13 mouse cellular contexts compared by ENCODE assay signal in the genomic region with DNA sequence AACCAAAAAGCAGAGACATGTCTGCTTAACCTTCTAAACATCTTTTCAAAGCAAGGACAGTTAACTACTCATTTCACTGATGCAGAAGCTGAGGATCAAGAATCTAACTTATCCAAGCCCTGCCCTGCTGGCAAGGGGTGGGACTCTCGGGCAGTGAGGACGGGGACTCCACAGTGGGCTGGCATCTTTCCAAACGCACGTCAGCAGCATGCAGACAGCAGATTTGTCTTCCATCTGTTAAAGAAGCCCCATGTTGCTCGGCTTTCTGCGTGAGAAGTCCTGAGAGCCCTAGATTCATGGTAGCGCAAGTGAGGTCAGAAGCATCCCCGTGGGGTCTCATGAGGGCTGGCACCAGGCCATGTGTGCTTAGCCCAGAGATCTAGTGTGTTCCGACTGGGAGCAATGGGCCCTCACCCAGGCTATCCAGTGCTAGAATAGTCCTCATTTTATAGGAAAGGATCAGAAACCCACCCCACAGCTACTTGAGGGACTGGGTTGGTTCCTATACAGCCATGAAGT.
A peak's percentile ranks its signal among the peaks of the same experiment; 100 is the strongest.
DNase-seq lines count a peak whose midpoint lies in the region; ATAC-seq lines count a peak whose summit lies in the region.
"Had no signal": no experiment of that assay in that cellular context is flagged by ENCODE, and none has a peak within 500 bp of the region (broad histone marks: within the 10 kb centered on the region; RNA-seq: fewer than 3 reads in every experiment).

No protein-coding gene starts in this region.

- peaks cover 7% of the 10 kb centered on the region for H3K4me1 ChIP-seq in lung, embryonic 16.5 days (replicated peaks; ENCODE audit: control insufficient read depth, insufficient read depth, low read length)
- peaks cover 45% of the 10 kb centered on the region for H3K4me1 ChIP-seq in limb, embryonic 11.5 days (ENCODE audit: control insufficient read depth, insufficient read depth, low read length)

- DNase-seq in lung, postnatal 10 days, result no peak
- DNase-seq in cerebellum, postnatal 10 days, result peak; percentile 97 to 98
- DNase-seq in limb, embryonic 11.5 days (ENCODE audit: low spot score), result no peak
- no peak for DNase-seq in frontal cortex, postnatal 14 days (ENCODE audit: low spot score in 2 of 2)
- DNase-seq in kidney, adult 8-10 months, result no peak
- DNase-seq: heart, adult 18-20 months; heart, postnatal 36 days; kidney, adult 2 months; lung, postnatal 14 days had no signal

- no peak overlapping the region for H3K27ac ChIP-seq in lung, embryonic 16.5 days (ENCODE audit: low read length)
- peak overlapping the region; percentile 67 for H3K27ac ChIP-seq in limb, embryonic 11.5 days (replicated peaks; ENCODE audit: low read depth, low read length)
- H3K27ac ChIP-seq: neural tube, embryonic 15.5 days had no signal

- no peak overlapping the region for H3K9ac ChIP-seq in lung, embryonic 16.5 days (ENCODE audit: low read length)
- H3K9ac ChIP-seq in limb, embryonic 11.5 days (ENCODE audit: low read length), result peak overlapping the region; percentile 27; the same call in 1 of the 2 replicates
- H3K9ac ChIP-seq: midbrain, embryonic 12.5 days; neural tube, embryonic 15.5 days had no signal

- H3K9me3 ChIP-seq in lung, embryonic 16.5 days (ENCODE audit: control insufficient read depth, low read length), result no peaks in the 10 kb centered on the region
- no peaks in the 10 kb centered on the region for H3K9me3 ChIP-seq in limb, embryonic 11.5 days (ENCODE audit: control insufficient read depth, low read length)
- H3K9me3 ChIP-seq: midbrain, embryonic 12.5 days; neural tube, embryonic 15.5 days had no signal

- ATAC-seq in lung, embryonic 16.5 days (ENCODE audit: low read depth), result peak; percentile 31; the same call in 1 of the 2 replicates
- peak; percentile 31; the same call in 1 of the 2 replicates for ATAC-seq in cerebellum, adult (ENCODE audit: insufficient number of reproducible peaks, low FRiP score, low TSS enrichment)
- no peak for ATAC-seq in limb, embryonic 11.5 days (ENCODE audit: insufficient number of reproducible peaks, low FRiP score, low TSS enrichment, low read depth)

- H3K4me2 ChIP-seq in lung, embryonic 16.5 days (ENCODE audit: low read depth, low read length), result no peak overlapping the region
- no peak overlapping the region; the same call in 1 of the 2 replicates for H3K4me2 ChIP-seq in limb, embryonic 11.5 days (ENCODE audit: low read depth, severe bottlenecking)
- H3K4me2 ChIP-seq: midbrain, embryonic 12.5 days; neural tube, embryonic 15.5 days had no signal

- peaks cover 14% of the 10 kb centered on the region for H3K27me3 ChIP-seq in lung, embryonic 16.5 days (ENCODE audit: control insufficient read depth, insufficient read depth, low read depth, low read length)
- 0 out of 2 replicates have a peak, but pooled peaks cover 2% of the 10 kb centered on the region for H3K27me3 ChIP-seq in limb, embryonic 11.5 days (ENCODE audit: control insufficient read depth, insufficient read depth, low read length)

- H3K4me3 ChIP-seq in lung, embryonic 16.5 days (ENCODE audit: low read length), result no peak overlapping the region
- no peak overlapping the region for H3K4me3 ChIP-seq in limb, embryonic 11.5 days (ENCODE audit: low read depth, low read length)
- H3K4me3 ChIP-seq: midbrain, embryonic 12.5 days; neural tube, embryonic 15.5 days had no signal

- WGBS in lung, embryonic 16.5 days, result 32% methylated on average over 9 of the region's 9 CpGs
- WGBS in limb, embryonic 11.5 days, result 46% methylated on average over 9 of the region's 9 CpGs

- H3K36me3 ChIP-seq in lung, embryonic 16.5 days (ENCODE audit: control insufficient read depth, insufficient read depth, low read length), result no peaks in the 10 kb centered on the region
- no peaks in the 10 kb centered on the region for H3K36me3 ChIP-seq in limb, embryonic 11.5 days (ENCODE audit: control insufficient read depth, insufficient read depth, low read length)
- H3K36me3 ChIP-seq: midbrain, embryonic 12.5 days; neural tube, embryonic 15.5 days had no signal

Comparison
In these comparisons a context has a peak if more than half of its experiments do, and no peak if none do; other contexts are left out.
1. DNase-seq: peak in cerebellum, postnatal 10 days (2 of 2); none in lung, postnatal 10 days (single experiment), limb, embryonic 11.5 days (single experiment), frontal cortex, postnatal 14 days (0 of 2) and kidney, adult 8-10 months (0 of 2).